Mouse (Mus musculus): Measurements from ENCODE around the gene Snx21.

Gene Snx21

DNA sequence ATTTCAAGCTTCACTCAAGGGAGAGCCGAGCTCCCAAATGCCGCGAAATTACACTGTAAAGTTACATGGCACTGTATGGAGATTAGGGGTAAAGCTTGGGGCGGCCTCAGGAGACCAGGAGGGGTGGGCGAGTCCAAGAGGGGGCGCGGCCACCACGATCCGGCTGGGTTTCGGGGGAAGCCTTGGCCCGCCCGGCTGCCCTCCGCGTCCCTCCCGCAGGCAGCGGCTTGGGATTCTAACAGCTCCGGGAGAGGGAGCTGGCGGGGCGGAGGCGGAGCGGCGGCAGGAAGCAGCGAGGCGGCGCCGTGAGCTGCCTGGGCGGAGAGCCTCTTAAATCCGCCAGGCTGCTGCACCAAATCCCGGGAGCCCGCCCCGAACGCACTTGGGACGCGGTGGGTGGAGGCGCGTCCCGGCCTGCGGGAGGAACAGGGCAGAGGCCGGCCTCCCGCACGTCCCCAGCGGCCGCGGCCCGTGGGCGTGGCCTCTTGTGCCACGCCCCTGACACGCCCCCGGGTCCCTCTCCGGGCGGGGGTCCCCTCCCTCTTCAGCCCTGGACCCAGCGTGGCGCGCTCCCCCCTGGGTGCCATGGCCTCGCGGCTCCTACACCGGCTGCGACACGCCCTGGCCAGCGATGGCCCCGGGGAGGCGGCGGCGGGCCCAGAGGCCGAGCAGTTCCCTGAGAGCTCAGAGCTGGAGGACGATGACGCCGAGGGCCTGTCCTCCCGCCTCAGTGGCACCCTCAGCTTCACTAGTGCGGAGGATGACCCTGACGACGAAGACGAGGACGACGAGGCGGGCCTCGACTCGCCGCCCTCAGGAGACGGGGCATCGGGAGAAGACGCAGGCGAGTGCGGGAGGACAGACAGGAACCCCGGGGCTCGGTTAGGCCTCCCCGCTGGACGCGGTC lies at the start of gene Snx21:
Snx21 (plus strand) TSS at position 343 of the 907 bp plus-strand sequence.
- in situ Hi-C loops (cut with MboI, MseI): no loop called here

GRCm38 (mm10) chr2:164737377-164738090 lies 48.1 kb upstream of the Snx21 start:
- in situ Hi-C loops (cut with MboI, MseI): no loop called here

GRCm38 (mm10) chr2:164739876-164740275 lies 45.7 kb upstream of the Snx21 start:
- in situ Hi-C loops (cut with MboI, MseI): loop anchor here in 1 of 2 experiments (10.0 kb wide), 1 partner anchor 1685 kb away; the partner anchor contains the start of gene Mybl2

- in situ Hi-C loops (cut with MboI, MseI): loop anchor here in 1 of 2 experiments (10.0 kb wide), 1 partner anchor 1690 kb away; the partner anchor contains the start of gene Mybl2
Observed at GRCm38 (mm10) chr2:164744987-164745386, 40.6 kb upstream of the Snx21 start.

DNA sequence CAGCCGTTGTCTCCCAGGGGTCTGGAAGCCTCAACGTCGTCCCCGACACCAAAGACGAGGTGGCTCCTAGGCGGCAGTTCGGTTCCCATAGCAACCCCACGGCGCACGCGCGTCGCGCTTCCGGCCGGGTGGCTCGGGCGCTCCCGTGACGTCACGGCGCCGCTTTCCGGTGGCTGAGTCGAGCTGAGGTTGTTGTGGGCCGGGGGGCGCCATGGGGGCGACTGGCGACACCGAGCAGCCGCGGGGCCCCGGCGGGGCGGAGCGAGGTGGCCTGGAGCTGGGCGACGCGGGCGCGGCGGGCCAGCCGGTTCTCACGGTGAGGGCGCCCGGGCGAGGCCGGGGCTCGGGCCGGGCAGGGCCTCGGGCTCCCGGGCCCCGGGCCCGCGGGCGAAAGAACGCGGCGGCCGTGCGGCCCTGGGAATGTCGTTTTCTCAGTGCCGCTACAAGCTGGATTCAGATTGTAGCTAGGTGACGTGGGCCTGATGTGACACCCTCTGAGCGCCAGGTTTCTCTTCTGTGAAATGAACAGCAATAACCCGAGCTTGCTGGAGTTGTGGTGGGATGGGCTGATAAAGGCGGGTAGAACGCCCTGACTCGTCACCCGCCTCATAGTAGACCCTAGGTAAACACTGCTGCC lies 39.7 kb upstream of the Snx21 start, which contains the start of the genes Wfdc3 and Dnttip1:
Wfdc3 (minus strand) TSS at position 89 of the 637 bp plus-strand sequence.
Dnttip1 (plus strand) TSS at position 141 of the 637 bp plus-strand sequence.
- in situ Hi-C loops (cut with MboI, MseI): loop anchor here in 1 of 2 experiments (10.0 kb wide), 1 partner anchor 1691 kb away; the partner anchor contains the start of gene Mybl2

DNA sequence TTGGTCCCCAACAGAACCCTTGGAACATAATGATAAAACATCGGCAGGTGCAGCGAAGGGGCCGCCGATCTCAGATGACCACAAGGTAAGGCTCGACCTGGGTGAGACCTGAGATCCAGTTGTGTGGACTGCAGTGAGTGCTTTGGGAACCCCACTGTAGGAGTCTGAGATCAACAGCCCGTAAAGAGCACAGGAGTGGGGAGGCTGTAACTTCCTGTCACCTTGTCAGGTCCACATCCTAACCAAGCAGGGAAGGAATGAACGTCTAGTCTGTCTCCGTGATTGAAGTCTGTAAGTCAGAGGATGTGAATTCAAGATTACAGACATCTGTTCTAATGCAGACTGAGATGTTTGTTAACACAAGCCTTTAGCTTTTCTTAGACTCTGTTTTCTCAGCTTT lies 38.9 kb upstream of the Snx21 start:
- in situ Hi-C loops (cut with MboI, MseI): loop anchor here in 1 of 2 experiments (10.0 kb wide), 1 partner anchor 1692 kb away; the partner anchor contains the start of gene Mybl2

DNA sequence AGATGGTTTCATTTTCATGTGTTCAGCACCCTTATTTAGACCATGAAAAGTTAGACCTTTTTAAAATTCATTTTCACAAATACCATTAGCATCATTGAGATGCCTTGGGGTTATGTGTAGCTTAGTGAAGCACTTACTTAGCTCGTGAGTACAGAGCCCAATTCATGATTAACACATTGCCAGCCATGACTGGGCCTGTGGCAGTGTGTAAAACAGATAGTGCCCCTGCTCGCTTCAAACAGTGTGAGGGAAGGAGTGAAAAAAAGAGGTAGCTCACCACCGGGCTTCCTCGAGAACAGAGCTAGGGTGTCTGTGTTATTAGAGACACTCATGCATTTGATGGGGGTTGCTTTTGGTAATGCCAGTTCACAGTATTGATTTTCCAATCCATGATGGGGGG lies 37.4 kb upstream of the Snx21 start:
- in situ Hi-C loops (cut with MboI, MseI): loop anchor here in 1 of 2 experiments (10.0 kb wide), 1 partner anchor 1693 kb away; the partner anchor contains the start of gene Mybl2

- in situ Hi-C loops (cut with MboI, MseI): loop anchor here in 1 of 2 experiments (10.0 kb wide), 1 partner anchor 1694 kb away; the partner anchor contains the start of gene Mybl2
Observed at GRCm38 (mm10) chr2:164748991-164749390, 36.6 kb upstream of the Snx21 start.

DNA sequence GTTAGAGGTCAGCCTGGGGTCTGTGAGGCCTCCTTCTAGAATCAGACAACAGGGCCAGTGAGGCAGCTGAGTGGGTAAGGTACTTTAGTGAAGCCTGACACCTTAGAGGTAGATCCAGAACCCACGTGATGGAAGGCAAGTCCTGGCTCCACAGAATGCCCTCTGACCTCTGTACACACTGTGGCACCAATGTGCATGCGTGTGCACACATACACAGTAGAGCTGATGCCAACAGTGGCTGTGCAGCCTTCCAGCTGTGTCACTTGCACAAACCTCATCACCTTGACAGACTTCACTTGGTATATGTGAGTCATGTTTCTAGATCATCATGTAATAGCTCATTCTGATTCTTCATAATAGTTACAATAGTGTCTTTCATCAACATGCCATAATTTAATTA lies 33.2 kb upstream of the Snx21 start:
- in situ Hi-C loops (cut with MboI, MseI): loop anchor here in 1 of 2 experiments (25.0 kb wide), 1 partner anchor 665 kb away; no protein-coding TSS in a partner anchor

GRCm38 (mm10) chr2:164754105-164754504 lies 31.5 kb upstream of the Snx21 start:
- in situ Hi-C loops (cut with MboI, MseI): loop anchor here in 1 of 2 experiments (25.0 kb wide), 1 partner anchor 667 kb away; no protein-coding TSS in a partner anchor

GRCm38 (mm10) chr2:164754800-164755199 lies 30.8 kb upstream of the Snx21 start:
- in situ Hi-C loops (cut with MboI, MseI): loop anchor here in 1 of 2 experiments (25.0 kb wide), 1 partner anchor 667 kb away; no protein-coding TSS in a partner anchor

DNA sequence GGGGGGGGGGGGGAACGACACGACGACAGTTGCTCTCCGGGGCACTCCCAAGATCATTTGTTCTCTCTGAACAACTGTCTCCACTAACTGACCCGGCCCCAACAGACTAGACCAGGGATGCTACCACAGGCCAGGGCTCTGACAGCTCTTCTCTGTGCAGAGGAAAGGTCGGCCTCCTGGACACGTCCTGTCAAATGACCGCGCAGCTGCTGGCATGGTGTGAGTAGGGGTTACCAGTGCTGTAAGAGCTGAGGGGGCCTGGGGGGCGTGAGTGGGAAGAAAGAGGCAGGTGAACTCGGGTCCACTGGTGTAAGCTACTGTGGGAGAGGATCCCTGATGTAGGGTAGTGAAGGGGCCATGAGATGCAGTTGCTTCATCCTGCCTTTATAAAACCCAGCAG lies 27.8 kb upstream of the Snx21 start:
- in situ Hi-C loops (cut with MboI, MseI): loop anchor here in 1 of 2 experiments (25.0 kb wide), 1 partner anchor 671 kb away; no protein-coding TSS in a partner anchor

DNA sequence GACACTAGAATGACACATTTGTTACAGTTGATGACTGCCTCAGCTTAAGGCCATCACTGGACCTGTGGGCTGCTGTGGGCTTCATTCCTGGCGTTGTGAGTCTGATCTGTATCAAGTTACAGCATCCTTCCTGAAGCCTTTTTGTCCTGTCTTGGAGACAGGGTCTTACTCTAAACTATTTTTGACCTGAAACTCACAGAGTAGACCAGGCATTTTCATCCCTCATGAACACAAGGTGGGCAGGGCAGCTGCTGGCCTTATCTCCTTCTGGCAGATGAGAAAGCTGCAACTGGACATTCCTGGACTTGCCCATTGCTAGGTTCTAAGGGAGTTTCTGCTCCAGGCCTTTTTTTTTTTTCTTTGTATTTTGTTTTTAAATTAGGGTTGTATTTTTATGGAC lies 26.9 kb upstream of the Snx21 start:
- in situ Hi-C loops (cut with MboI, MseI): loop anchor here in 1 of 2 experiments (25.0 kb wide), 1 partner anchor 671 kb away; no protein-coding TSS in a partner anchor

GRCm38 (mm10) chr2:164760059-164760833 lies 25.4 kb upstream of the Snx21 start:
- in situ Hi-C loops (cut with MboI, MseI): loop anchor here in 1 of 2 experiments (25.0 kb wide), 1 partner anchor 673 kb away; no protein-coding TSS in a partner anchor

DNA sequence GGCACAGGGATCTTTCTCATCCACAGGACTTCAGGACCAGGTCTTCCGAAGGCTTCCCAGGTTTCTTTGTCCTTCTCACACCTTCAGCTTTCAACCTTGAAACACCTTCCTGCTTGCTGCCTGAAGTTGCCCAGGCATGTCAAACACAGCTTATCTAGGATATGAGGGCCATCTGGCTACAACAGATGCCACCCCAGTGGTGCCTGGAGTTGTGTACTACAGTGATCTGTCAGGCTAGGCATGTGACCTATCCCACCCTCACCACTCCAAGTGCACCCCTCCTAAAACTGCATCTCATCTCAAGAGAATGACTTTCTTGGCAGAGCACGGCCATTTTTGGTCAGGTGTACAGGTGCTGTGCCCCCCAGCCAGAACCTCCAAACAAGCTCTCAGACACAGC lies 24.1 kb upstream of the Snx21 start:
- in situ Hi-C loops (cut with MboI, MseI): loop anchor here in 1 of 2 experiments (25.0 kb wide), 1 partner anchor 674 kb away; no protein-coding TSS in a partner anchor

- in situ Hi-C loops (cut with MboI, MseI): loop anchor here in 1 of 2 experiments (25.0 kb wide), 1 partner anchor 675 kb away; no protein-coding TSS in a partner anchor
Observed at GRCm38 (mm10) chr2:164761971-164762370, 23.7 kb upstream of the Snx21 start.

DNA sequence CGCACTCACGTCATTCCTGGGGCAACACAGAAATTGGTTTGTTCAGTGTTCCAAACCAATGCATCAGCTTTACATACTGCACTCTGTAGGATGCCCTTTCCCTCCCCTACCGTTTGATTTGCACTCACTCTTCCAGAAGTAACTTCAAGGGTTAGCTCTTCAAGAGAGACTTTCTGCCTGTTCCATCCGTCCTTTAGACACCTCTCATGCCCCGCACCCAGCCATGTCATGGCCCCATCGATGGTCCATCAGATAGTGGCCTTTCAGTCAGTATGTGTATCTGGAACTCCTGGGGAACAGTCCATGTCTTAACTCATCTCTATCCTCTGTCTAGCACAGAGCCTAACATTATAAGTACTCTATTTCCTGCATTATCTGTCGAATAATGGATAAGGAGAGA lies 23.0 kb upstream of the Snx21 start:
- in situ Hi-C loops (cut with MboI, MseI): loop anchor here in 1 of 2 experiments (25.0 kb wide), 1 partner anchor 675 kb away; no protein-coding TSS in a partner anchor

DNA sequence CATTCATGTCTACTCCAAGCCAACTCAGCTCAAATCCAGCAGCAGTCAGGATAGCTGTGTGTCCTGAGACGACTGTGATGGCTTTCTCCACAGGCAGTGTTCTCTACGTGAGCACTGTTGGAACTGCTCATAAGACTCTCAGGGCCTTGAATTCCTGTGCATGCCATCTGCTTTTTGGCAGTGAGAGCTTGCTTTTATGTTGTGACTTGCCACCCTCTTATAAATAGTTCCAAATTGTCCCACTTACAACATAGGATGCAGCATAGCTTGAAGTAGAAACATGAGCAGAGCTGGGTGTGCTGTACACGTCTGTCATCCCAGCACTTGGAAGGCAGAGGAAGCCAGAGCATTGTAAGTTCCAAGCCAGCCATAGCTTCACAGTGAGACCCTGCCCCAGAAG lies 19.8 kb upstream of the Snx21 start:
- in situ Hi-C loops (cut with MboI, MseI): loop anchor here in 1 of 2 experiments (25.0 kb wide), 1 partner anchor 679 kb away; no protein-coding TSS in a partner anchor

DNA sequence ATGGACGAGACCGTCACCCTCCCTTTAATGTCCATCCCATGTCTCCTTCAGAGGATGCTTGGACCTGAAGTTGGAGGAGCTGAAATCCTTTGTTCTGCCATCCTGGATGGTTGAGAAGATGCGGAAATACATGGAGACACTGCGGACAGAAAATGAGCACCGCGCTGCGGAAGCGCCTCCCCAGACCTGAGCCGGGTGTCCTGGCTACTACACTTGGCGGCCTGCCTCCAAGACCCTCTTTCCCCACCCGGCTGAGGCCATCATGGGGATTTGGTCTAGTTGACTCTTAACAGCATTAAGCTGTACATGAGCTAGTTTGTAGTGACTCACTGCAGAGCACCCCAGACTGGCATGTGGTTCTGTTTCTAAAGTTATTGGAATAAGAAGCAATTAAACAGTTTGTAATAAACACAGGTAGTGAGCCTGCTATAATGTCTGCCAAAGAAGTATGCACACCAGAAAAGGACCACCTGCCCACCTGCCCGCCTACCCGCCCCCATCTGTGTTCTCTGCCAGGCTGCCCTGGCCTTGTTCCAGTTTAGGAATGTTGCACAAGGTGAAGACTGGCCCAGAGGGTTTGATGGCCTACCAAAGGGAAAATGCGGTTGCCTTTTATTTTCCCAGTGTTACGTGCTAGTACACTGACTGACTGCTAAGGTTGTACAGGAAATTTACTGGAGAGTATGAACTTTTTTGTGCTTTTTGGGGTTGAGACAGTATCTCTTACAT lies 17.6 kb upstream of the Snx21 start:
- in situ Hi-C loops (cut with MboI, MseI): loop anchor here in 1 of 2 experiments (25.0 kb wide), 1 partner anchor 681 kb away; no protein-coding TSS in a partner anchor
